Mouse (Mus musculus) testis, postnatal 14 days (tissue): ENCODE data around the gene Arhgap19.
A peak's percentile ranks its signal among the peaks of the same experiment; 100 is the strongest.

ENCODE experiments used
- DNase-seq: peaks from one replicate; pipeline ENCODE4 v3.0.0; 2021; ENCODE audit warnings: low spot score

Gene Arhgap19

DNA sequence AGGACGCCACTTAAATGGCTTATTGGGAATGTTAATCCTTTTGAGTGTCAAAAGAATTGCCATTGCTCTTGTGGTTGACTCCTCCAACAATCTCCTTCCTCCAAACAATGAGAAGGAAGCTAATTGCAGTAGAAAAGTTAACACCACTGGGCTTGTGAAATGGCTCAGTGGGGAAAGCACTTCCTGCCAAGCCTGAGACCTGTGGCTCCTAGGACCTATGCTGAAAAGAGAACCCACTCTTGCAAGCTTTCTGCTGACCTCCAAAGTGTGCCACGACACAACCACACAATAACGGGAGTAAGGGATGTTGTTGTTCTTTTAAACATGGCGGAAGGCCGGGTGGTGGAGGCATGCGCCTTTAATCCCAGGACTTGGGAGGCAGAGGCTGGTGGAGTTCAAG lies 4.3 kb downstream of the Arhgap19 start:
- no peak for DNase-seq

DNA sequence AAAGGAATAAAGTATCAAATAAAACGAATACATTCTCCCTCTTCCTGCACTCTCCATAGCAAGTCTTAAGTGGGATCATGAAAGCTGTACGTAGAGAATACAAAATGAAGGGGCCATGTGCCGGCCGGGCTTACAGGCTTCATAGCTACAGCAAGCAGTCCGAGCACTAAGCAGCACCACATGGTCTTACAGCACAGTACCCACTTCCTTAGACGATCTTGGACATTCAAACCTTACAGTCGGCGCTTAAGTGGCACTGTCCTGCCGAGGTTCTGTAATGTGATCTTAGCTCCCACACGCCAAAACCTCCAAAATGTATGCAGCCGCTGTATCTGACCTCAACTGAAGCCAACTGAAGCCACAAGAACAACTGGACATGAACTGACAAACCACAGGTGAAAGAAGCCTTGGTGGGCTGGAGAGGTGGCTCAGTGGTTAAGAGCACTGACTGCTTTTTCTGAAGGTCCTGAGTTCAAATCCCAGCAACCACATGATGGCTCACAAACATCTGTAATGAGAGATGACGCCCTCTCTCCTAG lies 5.0 kb downstream of the Arhgap19 start:
- DNase-seq, result no peak

DNA sequence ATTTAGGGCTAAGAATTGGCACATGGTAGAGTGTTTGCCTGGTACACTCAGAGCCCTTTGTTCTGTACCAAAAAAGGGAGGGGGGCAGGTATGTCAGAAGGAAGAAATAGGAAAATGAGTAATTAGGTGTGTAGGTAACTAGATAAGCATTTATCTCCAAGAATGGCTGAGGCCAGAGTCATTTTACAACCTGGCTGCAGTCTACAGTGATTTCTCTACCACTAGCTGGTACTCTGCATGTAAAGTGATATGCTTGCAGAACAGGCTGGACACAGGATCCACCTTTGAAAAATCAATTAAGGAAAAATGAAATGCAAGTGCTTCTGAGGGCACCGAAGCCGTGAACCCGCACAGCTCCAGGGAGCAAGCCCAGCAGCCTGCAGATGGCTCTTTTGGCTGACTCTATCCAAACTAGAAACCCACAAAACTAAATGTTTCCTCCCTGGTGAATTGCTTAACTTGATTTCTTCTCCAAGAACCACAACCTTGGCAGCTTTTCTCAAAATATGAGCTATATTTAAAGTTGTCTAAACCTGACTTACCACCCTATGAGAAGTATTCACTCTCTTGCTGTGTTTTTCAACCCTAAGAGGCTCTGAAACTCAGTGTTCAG lies 5.6 kb downstream of the Arhgap19 start:
- DNase-seq, result no peak

DNA sequence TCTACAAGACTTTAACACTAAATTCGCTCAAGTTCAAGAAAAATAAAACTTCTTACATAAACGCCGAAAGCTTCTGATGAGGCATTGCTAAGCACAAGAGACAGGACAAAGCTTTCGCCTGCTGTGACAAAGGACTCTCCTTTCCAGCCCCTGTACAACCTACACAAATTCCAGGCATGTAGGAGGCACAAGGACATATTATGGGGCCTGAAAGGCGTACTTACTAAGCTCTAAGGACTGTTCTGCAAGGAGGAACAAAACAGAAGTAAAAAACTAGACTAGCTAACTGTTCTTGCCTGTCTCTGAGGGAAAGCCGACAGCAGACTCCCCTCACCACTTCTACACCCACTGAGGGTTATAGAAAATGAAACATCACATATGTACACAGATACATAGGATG lies 6.9 kb downstream of the Arhgap19 start:
- no peak for DNase-seq

DNA sequence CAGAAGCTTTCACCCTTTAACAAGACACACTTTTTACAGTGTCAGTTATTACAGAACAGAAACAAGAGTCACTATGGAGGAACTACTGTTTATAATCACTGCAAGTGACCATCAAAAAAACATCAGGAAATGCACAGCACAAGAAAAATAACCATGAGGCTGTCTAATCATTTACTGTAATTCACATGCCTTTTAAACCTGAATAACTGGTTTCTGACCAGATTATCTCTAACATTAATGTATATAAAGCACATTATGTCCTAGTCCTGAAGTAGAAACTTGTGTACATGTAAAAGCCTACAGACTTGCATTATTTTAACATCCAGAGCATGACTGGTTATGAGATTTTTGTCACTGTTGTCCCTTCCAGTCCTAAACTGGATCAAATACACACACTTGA lies 7.8 kb downstream of the Arhgap19 start:
- no peak for DNase-seq

DNA sequence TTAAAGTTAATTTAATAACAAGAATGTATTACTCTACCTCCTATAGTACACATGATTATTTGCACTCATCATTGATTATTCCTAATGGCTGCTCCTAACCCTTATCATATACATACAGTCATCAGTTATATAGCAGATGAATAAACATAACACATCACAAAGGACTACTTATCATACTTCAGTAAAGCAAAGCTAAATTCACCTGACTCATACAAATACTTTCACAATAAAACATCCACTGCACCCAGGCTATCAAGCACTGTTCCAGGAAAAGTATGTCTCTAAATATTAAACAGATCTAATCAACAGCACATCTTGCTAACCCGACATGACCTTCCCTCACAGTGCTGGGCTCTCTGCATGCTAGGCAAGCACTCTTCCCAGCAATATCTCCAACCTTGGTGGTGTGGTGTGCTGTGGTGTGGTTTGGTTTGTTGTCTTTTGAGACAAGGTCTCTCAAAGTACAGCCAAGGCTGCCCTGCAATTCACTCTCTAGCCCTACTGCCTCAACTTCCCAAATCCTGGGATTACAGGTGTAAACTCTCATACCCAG lies 8.8 kb downstream of the Arhgap19 start:
- no peak for DNase-seq

DNA sequence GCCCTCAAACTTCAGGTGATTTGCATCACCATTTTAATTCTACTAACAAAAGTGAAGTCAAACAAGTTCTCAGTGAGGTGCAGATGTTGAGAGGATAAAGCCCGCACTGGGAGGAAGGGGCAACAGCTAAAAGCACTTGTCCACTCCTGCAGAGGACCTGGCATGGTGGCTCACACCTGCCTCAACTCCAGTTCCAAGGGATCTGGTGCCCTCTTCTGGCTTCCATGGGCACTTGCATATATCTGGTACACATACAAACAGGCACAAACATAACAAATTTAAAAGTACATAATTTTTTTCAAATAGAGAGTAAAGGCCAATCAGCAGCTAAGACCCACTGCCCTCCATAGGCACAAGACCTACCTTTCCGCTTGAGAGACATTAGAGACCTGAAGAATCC lies 10.5 kb downstream of the Arhgap19 start:
- DNase-seq, result no peak

DNA sequence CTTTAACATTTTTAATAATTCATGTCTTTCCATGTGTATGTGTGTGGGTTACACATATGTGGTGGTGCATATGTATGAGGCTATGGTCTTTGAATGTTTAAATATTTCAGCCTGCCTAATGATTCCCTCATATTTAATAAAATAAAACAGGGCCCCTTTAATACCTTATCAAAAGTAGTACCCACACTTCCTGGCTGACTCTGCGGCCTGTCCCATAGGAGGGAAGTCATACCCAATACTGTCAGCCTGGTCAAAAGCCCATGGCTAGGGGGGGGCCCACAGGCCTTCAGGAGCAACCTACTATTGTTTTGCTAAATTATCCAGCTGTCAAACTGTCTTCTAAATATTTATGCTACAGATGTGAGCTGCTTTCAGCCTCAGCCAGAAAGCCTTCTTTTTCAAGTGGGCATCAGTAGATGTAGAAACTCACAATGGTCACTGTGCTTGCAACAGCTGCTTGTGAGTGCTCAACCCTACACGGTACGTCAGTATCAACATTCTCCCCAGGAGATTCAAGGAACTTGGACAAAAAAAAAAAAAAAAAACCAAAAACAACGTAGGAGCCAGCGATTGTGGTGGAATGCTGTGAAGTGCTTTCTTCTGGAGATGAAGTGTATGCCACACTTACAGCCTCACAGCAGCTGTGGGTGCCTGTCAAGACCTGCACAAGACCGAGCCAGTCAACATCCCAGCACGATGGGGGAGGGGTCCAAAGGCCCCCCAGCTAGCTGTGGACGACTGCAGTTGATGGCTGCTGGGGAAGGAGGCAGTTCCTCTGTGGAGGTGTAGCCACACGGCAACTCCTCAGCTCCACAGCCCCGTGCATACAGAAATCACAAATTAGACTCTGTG lies 12.5 kb downstream of the Arhgap19 start:
- DNase-seq, result no peak

DNA sequence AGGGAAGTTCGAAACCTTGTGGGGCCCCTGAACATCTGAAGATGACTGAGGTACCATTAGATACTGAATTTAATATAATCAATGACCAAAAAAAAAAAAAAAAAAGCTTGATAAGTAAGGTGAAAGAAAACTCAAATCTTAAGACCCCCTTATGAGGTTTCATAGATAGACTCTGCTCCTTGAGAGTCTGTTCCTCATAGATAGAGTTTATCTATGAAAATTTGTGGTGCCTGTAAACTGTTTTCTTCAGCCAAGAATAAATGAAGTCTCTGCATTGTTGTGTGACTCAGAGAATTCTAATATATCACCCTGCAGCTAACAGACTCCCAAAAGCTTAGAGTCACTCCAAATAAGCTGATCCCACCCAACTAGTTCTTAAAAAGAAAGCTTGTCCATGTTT lies 15.0 kb downstream of the Arhgap19 start:
- no peak for DNase-seq

DNA sequence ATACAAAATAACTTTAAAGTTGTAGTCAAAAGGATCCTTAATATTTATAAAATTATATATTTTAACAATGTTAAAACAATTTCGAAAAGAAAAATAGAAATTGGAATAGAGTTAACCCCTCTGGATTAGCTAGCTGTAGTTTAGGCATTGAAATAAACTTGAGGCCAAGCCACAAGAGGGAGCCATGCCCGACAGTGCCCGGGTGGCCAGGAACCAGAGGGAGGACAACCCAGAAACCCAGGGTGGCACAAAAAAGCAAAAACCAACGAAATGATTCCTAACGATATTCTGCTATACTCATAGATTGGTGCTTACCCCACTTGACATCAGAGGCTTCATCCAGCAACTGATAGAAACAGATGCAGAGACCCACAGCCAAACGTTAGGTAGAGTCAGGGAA lies 24.3 kb downstream of the Arhgap19 start:
- DNase-seq, result no peak

DNA sequence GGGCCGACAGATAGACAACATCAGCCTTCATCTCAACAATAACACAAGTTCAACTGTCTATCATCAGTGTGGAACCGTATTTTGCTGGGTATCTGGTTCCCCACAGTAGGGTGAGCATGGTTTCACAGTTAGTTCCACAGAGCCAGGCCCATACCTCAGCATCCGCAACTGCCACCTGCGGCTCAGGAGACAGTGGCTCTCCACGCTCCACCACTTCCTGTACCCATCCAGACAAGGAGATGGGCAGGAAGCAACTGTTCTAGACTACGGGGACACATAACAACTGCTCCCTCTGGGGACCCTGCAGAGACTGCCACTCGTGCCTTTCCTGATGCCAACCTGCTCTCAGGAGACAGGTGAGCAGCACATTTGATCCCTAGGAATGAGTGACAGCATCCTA lies 33.1 kb downstream of the Arhgap19 start:
- no peak for DNase-seq

DNA sequence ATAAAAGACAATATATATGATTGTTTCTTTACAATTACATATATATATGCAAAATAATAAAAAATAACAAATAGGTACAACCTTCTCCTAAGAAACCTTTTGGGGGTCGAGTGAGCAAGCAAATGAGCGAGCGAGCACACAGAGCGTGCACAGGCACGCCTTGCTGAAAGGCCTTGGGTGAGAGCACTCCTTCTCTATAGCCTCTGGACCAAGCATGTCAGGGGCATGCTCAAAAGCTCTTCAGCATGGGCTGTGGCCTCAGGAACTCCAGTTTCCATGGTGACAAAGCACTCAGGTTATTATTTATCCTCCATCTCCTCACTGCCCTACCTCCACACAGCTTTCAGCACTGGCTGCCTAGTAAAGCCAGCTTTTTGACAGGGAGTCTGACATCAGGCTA lies 35.2 kb downstream of the Arhgap19 start:
- no peak for DNase-seq

DNA sequence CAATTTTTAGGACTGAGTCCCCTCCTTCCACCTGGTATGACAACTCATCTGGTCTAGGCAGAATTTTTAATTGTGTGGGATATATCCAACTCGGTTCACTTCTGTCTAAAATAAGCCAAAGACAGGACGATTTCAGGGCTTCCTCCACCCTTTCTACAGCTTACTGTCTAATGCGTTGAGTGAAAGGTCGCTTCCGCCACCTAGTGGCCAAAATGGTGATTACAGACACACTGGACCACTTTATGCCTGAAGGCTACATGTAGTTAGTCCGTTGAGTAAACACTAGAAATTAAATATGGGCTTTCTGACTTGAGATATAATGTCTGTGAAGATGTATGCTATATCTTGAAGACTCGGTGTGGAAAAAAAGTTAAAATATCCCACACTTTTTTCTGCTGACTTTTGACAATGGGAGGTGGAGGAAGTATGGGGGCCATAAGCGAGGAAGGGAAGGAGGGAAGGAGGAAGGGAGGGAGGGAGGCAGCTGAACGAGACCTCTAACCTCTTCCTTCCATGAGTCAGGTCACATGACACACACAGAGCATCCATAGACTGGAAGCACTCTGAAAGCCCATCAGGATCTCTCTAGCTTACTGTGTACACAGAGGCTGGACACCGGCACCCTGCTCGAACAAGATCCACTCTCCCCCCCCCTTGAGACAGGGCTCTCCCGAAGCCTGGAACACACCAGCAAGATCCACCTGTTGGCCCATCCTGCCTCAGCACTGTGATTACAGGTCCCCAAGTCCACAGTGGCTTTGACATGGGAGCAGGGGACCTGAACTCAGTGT lies 37.8 kb downstream of the Arhgap19 start:
- peak; percentile 71 for DNase-seq

DNA sequence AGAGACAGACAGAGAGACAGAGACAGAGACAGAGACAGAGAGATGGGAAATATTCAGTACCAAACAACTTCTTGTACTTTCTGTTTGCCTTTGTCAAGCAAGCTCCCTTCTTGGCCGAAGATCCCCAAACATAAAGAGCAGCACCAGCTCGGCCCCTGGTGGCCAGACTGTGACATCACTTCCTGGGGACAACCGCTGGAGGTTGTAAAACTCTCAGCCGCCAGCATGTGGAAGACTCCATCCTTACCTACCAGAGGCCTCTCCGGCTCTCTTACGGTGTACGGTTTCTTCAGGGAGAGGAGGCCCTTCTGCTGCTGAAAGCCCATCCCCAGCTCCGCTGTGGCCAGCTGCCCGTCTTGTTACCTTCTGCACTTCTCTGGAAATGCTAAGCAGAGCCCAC lies 40.3 kb downstream of the Arhgap19 start:
- no peak for DNase-seq

DNA sequence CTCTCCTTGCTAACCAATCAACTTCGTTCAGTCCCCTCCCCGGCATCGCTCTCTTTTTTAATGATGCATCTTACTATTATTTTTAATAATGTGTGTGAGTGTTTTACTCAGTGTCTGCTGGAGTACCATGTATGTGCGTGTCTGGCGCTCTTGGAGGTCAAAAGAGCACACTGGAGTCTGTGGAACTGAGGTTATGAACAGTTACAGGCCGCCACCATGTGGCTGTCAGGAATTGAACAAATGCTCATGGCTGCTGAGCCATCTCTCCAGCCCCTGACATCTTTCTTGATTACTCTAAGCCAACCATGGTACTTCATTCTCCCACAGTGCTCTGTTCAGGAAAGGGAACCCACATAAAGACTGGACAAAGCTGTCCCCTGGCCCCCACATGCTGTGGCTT lies 42.1 kb downstream of the Arhgap19 start:
- no peak for DNase-seq

DNA sequence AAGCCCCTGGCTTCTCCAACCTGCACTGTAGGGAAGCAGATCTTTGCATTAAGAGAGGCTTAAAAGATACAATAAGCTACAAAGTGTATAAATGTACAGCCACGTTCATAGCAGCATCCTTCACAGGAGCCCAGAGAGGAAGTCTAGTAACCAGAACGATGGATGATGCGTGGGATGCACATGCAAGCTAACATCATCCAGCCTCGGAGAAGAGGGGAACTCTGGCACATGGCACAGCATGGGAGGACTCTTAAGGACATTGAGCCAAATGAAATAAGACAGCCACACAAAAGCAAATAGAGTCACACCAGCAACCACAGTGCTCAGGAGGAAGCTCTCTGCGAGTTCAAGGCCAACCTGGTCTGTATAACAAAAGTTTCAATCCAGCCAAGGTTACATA lies 42.6 kb downstream of the Arhgap19 start:
- DNase-seq, result peak; percentile 31

DNA sequence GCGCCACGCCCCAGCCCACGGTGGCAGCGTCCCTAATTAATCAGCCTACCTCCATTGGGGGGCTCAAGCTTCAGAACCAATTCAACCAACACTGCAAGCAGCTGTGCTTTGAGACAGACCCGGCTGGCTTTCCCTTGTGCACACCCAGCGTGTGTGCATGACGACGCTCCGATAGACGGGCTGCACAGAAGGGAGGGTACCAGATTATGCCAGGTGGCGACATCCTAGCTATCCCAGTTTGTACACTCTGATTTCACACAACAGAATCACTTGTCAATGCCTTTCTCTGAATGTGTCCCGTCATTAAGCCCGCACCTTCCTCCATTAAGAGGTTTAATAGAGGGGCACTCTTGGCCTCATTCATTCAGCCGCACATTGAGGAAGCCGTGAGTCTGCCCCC lies 47.1 kb downstream of the Arhgap19 start:
- DNase-seq, result no peak

DNA sequence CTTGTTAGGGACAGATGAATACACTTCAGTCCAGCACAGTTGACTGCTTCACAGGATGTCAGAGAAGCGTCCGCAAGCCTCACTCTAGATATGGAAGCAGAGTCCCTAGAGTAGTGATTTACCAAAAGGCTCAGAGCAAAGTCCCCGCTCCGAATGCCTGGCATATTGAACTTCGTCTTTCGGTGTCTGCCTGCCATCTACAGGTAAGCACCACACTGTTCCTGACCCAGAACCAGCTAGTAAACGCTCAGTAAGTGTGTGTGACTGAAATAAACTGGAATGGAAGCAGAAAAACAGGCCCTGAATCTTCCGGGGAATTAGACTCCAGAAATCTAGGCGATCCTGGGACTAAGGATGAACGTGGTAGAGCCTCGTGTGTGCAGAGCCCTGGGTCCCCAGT lies 49.9 kb downstream of the Arhgap19 start:
- no peak for DNase-seq

DNA sequence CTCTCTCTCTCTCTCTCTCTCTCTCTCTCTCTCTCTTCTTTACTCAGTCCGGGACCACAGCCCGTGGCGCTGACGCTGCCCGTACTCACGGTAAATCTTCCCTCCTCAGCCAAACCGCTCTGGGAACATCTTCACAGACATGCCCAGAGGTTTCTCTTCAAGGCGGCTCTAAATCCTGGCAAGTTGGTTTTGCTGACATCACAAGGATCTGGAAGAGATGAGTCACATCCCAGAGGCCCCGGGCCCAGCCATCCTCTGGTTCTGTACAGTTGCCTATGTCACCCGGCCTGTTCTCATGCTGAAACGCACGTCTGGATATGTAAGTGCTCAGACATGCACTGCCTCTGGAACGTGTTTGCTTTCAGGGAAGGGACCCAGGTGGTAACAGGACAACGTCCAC lies 54.4 kb downstream of the Arhgap19 start:
- DNase-seq, result no peak

DNA sequence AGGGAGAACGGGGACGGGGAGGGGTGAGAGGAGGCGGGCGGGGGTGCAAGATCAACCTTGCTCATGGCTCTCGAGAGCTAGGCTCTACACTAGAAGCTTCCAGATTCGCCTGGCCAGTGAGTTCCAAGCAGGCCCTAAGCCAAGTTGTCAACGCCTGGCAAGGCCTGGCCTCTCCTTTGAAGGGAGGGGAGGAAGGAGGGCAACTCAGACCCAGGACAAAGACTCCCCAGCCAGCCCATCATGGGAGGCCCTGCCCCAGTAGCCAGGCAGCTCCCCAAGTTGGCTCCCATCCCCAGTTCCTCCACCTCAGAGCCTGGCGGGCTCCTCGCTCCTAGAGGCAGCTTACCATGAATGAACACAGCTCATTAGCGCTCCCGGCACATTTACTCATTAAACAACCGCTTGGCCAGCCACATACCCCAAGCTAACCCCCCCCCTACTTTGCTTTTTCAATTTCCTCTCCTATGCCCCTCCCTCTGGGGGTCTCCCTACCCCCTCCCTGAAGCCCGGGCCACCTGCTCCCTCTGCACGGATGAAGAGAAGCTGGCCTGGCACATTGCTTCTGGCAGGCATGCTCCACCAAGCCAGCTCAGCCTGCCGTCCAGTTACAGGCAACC lies 55.8 kb downstream of the Arhgap19 start:
- DNase-seq, result no peak

DNA sequence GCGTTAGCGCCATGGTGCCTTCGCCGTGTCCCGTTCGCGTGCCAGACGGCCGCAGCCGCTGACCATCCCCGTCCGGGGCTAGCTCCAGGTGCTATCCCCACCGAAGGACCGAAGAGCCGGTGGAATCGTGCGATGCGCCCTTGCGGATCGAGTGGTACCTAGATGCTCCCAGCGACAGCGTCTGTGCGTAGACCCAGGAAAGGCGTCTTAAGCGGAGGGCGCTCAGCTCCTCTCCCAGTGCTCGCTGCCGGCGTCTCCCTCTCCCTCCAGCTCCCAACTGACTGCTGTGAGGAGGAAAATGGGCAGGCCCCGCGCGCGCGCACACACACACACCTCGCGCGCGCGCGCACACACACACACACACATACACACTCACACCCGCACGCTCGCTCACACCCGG lies 58.5 kb downstream of the Arhgap19 start, which contains the start of gene Slit1:
Gene Slit1 (minus strand): TSS at position 270 of the 400 bp plus-strand sequence.
- DNase-seq, result no peak

DNA sequence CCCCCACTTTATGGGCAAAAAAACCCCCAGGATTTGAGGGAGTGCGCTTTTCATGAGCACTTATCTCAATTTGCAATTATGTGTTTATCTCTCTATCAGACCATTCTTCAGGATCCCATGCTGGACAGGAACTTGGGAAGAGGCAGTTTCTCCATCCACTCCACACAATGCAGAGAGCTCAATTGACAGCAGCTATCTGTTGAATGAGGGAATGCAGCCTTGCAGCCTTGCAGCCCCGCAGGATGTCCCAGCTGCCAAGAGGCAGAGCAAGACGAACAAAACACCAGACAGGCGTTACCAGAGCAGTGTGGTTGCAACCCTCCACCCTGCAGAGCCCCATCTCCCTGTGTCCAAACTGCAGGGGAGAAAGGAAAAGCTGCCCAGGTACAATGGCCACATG lies 63.0 kb downstream of the Arhgap19 start:
- DNase-seq, result no peak
